Mouse (Mus musculus) ovary, postnatal 10 days (tissue): ENCODE results near the gene Oaf.

ENCODE experiments used
- DNase-seq: peaks from one replicate; pipeline ENCODE4 v3.0.0; 2022; ENCODE audit warnings: low spot score

Oaf gene

DNA sequence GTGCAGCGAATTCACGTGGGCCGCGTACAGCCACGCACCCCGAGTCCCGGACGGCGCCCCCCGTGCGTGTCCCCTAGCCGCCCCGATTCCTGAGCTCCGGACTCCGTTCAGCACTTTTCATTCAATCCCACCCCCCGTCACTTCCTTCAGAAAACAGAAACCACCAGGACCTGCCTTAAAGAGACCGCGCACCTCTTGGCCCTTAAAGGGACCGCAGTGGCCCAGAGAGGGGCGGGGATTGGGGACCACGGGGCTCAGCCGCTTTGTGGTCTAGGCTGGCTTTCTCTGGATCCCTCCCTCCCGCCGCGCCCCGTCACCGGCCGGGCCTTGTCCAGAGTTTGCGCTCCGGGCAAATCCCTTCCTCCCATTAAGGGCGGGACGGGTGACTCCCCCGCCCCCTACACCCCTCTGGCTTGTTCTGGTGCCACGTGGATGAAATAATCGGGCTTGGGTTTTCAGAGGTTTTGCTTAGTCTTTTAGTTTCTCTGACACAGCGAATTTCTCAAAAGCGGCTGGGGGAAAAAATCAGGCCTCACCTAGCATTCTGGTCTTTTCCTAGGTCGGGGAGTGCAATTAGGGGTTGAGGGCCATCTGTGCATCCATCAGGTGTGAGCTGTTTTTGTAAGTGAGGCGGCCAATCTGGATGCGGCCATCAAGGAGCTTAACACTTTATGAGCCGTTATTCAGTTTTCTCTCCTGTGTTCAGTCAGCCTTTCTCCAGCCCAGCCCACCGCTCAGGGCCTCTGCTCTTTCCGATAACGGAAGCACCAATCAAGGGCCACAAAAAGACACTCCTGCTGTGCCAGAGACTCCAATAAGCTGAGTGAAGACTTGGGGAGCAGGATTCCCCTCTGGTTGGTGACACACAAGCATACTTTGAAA lies at the start of gene Oaf:
Oaf (minus strand) TSS at position 200 of the 882 bp plus-strand sequence.
- DNase-seq = peak; percentile 83

GRCm38 (mm10) chr9:43286870-43287269 lies 47.2 kb upstream of the Oaf start:
- peak; percentile 60 for DNase-seq

DNA sequence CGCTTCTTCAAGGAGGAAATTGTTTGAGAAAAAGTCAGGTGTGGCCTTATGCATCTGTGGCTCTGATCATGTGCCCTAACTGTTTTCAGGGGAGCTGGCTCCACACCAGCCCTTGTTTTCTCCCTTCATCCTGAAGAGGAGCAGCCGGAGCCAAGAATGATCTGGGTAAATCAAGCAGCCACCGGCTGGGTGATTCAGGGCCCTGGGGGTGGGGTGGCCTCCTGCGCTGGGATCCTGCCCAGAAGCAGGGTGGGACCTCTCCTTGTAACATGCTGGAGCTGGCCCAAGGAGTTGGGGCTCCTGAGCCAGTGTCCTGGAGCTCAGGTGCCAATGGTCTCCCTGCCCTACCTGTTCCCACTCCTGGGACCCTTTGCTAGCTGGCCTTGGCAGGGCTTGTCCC lies 45.6 kb upstream of the Oaf start:
- DNase-seq = no peak

GRCm38 (mm10) chr9:43284284-43284683 lies 44.6 kb upstream of the Oaf start:
- DNase-seq = peak; percentile 55

GRCm38 (mm10) chr9:43273735-43274134 lies 34.0 kb upstream of the Oaf start:
- no peak for DNase-seq

DNA sequence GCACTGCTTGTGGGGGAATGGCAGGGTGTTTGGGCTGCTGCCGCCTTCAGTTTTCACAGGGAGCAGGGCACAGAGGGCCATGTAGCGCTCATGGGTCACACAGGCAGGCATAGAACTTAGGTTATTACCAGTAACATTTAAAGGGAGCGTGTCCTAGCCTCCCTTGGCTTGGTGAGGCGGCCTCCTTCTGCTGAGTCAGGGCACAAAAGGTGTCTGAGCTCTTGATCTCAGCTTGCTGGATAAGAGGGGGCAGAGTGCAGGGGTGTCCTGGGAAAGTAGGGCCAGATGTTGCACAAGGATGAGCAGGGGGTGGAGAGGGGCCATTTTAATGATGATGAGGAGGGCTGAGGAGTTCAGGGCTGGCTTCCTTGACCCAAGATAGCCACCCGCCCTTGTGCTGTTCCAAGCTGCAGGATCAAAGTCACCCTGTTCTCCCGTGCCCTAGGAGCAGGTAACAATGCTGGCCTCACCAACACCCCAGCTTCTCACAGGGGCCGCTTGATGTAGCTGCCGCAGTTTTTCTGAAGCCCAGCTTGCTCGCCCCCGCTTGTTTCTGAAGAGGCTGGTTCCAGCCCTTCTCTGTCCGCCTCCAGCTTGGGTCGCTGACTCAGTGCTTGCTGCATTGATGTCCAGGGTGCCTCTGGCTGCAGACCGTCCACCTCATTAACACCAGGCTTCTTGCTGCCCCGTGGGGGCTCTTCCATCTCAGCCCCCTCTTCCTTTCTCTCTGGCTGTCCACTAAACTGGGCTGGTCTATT lies 32.2 kb upstream of the Oaf start:
- DNase-seq = no peak

- DNase-seq = no peak
These were observed 31.1 kb upstream of the Oaf start for GRCm38 (mm10) chr9:43270723-43271252.

DNA sequence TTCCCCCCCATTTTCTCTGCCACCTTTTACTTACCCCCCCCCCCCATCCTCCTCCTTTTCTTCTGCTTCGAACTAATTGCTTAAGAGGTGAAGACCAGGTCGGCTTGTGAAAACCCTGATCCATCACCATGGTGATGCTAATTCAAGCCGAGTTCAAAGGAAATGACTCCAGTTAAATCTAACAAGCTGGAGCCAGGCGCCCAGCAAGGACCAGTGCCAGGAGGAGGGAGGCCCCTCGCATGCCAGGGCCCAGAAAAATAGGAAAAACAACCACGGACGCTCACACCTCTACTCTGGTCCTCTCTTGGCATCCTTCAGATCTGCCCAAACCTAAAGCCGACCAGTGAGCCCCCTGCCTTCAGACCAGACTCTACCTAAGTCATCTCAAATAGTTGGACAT lies 29.5 kb upstream of the Oaf start:
- DNase-seq = no peak

GRCm38 (mm10) chr9:43267357-43267756 lies 27.6 kb upstream of the Oaf start:
- no peak for DNase-seq

DNA sequence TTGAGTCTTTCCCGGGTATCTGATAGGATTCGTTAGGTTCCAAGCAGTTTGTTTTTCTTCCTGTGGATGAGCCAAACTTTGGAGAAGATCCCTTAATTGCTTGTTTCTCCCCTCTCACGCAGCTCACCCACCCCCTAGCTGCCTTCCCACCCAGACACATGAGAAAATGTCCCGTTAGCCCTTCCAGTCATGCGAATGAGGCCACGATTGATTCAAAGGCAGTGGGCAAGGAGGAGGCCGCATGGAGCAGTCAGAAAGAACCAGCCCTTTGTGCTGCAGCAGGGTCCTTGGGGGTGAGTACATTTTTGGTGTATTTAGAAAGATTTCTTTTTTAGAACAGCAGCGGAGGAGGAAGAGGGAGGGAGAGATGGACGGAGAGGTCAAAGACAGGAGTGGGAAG lies 25.5 kb upstream of the Oaf start:
- DNase-seq = no peak

DNA sequence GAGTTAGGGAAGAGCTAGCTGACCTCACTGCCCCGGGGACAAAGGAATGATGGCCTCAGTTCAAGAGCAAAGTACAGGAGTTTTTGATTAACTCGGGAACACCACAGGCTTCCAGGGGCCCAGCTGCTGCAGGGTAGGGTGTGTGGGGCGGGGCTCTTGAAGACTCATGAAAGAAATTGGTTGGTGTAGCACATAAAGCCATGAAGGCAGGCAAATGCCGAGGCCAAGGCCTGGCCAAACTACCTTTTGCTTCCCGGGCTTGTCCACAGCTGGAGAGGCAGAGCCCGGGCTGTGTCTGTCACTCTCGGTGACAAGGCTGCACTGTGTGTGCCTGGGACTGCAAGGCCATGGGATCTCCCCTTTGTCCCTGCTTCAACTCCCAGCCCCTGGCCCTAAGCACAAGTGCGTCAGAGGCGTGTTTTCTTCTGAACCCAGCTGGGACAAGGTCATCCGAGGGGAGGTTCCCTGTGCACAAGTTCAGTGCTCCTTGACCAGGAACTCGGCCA lies 24.3 kb upstream of the Oaf start:
- no peak for DNase-seq

DNA sequence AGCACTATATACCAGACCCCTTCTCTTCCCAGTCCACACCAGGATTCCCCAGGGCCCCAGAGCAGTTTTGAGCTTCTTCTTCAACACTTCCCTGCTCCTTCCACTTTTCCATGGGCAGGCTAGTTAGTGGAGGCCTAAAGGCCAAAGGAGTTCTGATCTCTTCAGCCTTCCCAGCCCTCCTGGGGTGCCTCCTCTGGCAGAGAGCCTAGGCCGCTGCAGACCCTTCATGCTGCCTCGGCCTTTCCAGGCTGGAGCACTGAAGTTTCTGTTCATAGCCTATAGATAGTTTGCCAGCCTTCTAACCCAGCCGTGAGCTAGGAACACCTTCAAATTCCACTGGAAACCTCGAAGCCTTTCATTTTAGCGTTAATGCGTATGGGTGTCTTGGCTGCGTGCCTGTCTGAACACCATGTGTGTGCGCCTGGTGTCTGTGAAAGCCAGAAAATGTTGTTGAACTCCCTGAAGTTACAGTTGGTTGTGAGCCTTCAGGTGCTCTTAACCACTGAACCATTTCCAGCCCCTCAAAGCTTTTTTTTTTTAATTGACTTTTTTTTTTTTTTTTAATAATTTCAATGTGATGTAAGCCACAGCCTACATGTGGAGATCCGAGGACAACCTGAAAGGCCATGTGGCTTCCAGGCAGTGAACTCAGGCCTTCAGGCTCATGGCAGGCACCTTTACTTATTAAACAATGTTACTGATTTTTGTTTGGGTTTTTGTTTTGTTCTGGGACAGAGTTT lies 23.3 kb upstream of the Oaf start:
- no peak for DNase-seq

DNA sequence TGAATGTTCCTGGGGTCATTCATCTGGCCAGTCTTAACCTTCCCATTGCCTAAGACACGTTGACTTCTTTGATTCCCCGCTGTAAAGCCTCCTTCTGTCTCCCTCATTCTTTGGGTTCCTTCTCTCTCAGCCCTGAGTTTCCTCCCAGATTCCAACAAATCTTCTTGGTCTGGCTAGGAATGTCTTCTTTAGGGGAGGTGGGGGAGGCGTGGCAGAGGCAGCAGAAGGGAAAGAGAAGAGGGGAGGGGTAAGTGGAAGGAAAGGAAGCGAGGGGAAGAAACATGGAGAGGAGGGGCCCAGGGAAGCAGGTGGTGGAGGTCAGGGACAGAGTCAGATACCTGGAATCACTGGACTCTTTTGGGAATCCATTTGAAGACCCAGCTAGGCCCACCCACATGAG lies 22.7 kb upstream of the Oaf start:
- DNase-seq = no peak

GRCm38 (mm10) chr9:43261941-43262340 lies 22.2 kb upstream of the Oaf start:
- no peak for DNase-seq

- no peak for DNase-seq
These were observed 21.6 kb upstream of the Oaf start for GRCm38 (mm10) chr9:43261124-43261907.

- no peak for DNase-seq
These were observed 20.9 kb upstream of the Oaf start for GRCm38 (mm10) chr9:43260661-43261060.

DNA sequence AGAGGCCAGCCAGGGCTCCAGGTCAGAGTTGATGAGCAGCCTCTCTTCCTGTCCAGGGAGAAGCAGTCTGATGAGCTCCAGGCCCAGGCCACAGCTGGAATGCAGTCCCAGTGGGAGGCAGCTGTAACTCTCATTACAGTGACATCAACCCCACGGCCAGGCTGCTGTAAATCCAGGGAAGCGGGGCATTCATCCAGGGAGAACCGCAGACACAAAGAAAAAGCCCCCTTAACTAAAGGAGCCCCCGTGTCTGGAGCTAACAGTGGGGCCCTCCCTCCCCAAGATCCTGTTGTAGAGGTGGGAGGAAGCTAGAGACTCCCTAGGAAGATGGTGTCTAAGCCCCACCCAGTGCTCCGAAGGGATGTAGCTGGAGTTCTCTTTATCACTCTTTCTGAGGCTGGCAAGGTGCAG lies 13.6 kb upstream of the Oaf start:
- no peak for DNase-seq

DNA sequence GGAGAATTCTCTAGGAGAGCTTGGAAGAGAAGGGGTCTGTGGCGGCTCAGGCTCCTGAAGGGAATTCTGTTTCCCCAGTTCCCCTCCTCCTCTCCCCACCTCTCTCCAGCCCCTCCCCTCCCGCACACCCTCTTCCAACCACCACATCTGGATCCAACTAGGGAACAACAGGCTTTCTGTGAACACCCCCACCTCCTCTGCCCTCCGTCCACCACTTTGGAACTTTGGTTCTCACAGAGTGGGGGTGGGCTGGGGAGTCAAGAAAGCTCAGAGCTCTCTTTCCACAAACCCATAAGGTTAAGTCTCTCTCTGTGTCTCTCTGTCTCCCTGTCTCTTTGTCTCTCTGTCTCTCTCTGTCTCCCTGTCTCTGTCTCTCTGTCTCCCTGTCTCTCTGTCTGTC lies 13.1 kb upstream of the Oaf start:
- no peak for DNase-seq

DNA sequence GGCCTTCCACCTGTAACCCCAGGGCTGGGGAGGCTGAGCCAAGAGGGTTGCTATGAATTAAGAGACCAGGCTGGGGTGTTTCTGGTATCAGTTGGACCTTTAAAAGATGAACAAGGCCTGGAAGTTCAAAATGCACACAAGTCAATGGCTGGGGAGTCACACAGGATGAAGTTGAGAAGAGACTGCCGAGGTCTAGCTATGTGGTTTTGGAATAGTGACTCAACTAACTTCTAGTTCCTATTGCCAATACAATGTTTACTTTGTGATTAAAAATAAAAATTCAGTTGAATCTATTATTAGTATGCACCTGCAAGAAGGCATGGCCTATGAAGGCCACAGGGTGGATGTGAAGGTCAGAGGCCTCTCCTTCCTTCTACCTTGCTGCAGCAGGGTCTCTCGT lies 12.1 kb upstream of the Oaf start:
- DNase-seq = no peak

DNA sequence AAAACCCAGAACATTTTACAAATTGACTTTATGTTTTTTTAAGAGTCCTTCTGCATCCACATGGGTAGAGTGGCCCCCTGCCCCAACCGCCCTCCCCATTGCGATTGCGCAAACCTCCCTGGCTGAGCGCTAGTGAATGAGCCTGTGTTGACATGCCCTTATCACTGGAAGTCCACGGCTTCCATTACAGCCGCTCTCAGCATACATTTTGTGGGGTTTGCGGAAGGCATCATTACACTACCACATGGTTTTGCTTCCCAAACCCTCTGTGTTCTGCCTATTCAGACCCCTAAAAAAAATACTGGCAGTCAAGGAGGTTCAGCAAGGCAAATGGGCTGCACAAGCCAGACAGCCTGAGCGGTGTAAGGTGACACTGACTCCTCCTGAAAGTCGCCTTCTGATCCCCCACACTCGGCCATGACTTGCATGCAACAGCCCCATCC lies 7.0 kb upstream of the Oaf start:
- no peak for DNase-seq
